Mouse (Mus musculus) intestine, postnatal 0 days (tissue): ENCODE measurements around the gene Syk. TPM values are rescaled to one million over a fixed set of nuclear protein-coding genes. Genes with fewer than 3 reads are reported as not detected.

ENCODE experiments used
- ATAC-seq: fragments of 200-750 bp; cut with Nextera tagmentation; 2 replicates; pipeline ENCODE4 v1.8.0; 2017; ENCODE audit warnings: mild to moderate bottlenecking, moderate TSS enrichment, moderate library complexity
- H3K27ac ChIP-seq: fragments of 300-500 bp; sonication (generic); 2 replicates; pipeline ENCODE4 v1.5.1; 2014; ENCODE audit warnings: mild to moderate bottlenecking, low read depth, low read length, moderate library complexity
- H3K27me3 ChIP-seq: fragments of 300-500 bp; sonication (generic); replicated peaks from 2 replicates; pipeline ENCODE4 v1.6.1; 2014; ENCODE audit warnings: low read length, mixed read lengths; ENCODE audit not compliant: control insufficient read depth, insufficient read depth
- H3K36me3 ChIP-seq: fragments of 300-500 bp; sonication (generic); 2 replicates; pipeline ENCODE4 v1.6.1; 2014; ENCODE audit warnings: mild to moderate bottlenecking, moderate library complexity; ENCODE audit not compliant: control insufficient read depth, insufficient read depth
- H3K4me1 ChIP-seq: fragments of 300-500 bp; sonication (generic); replicated peaks from 2 replicates; pipeline ENCODE4 v1.6.1; 2014; ENCODE audit warnings: antibody characterized with exemption, low read length, mixed read lengths; ENCODE audit not compliant: control insufficient read depth, insufficient read depth
- H3K4me2 ChIP-seq: fragments of 300-500 bp; sonication (generic); replicated peaks from 2 replicates; pipeline ENCODE4 v1.6.1; 2014; ENCODE audit warnings: low read depth, mild to moderate bottlenecking, moderate library complexity
- H3K4me3 ChIP-seq: fragments of 300-500 bp; sonication (generic); 2 replicates; pipeline ENCODE4 v1.5.1; 2014; ENCODE audit warnings: low read depth, low read length
- H3K9ac ChIP-seq: fragments of 300-500 bp; sonication (generic); 2 replicates; pipeline ENCODE4 v1.6.1; 2014; ENCODE audit warnings: mild to moderate bottlenecking, low read depth, low read length
- H3K9me3 ChIP-seq: fragments of 300-500 bp; sonication (generic); 2 replicates; pipeline ENCODE4 v1.6.1; 2016; ENCODE audit warnings: mixed run types; ENCODE audit not compliant: control insufficient read depth
- CTCF ChIP-seq: sonication (generic); IDR thresholded peaks from 2 replicates; pipeline ENCODE4 v1.5.1; 2016; ENCODE audit warnings: low read depth, mild to moderate bottlenecking, control low read depth, antibody characterized with exemption, moderate library complexity
- WGBS: fragments of 180-500 bp; shearing (Covaris S2); extraction: QIAGEN DNeasy Blood & Tissue Kit; methylation state at CpG from one replicate; pipeline ENCODE4 v1.1.7; 2014; 5-methylcytosine and 5-hydroxymethylcytosine counted together
- polyA plus RNA-seq: library from polyadenylated mRNA; unstranded; fragments of >200 nt; fragmentation: Nextera tagmentation; extraction: Ambion mirVana; gene quantifications from 2 replicates; pipeline ENCODE4 v1.2.1, GENCODE M21; 2015

Syk gene
- polyA plus RNA-seq, 1 experiment from 2014 or later = 2.0 TPM

- no peaks in the 10 kb centered on the region for H3K4me1 ChIP-seq
- H3K36me3 ChIP-seq = no peaks in the 10 kb centered on the region
- no peak overlapping the region for H3K4me2 ChIP-seq
- 71% methylated on average over 9 of the region's 9 CpGs for WGBS
- no peaks in the 10 kb centered on the region for H3K27me3 ChIP-seq
- no peak overlapping the region for H3K4me3 ChIP-seq
- H3K9me3 ChIP-seq = no peaks in the 10 kb centered on the region
- H3K9ac ChIP-seq = no peak overlapping the region
- no peak for TF ChIP-seq CTCF
- 0 out of 2 replicates have a peak, but pooled peaks have one; percentile 19 for ATAC-seq
- H3K27ac ChIP-seq = no peak overlapping the region
These were observed 10.2 kb upstream of the Syk start for GRCm38 (mm10) chr13:52572451-52573446.

GRCm38 (mm10) chr13:52574311-52574710 is 8.7 kb upstream of the Syk start:
- no peak overlapping the region for H3K4me3 ChIP-seq
- H3K9ac ChIP-seq = no peak overlapping the region
- no peaks in the 10 kb centered on the region for H3K4me1 ChIP-seq
- ATAC-seq = no peak
- 90% methylated on average over 2 of the region's 2 CpGs for WGBS
- H3K27ac ChIP-seq = no peak overlapping the region
- no peak overlapping the region for H3K4me2 ChIP-seq
- TF ChIP-seq CTCF = no peak
- no peaks in the 10 kb centered on the region for H3K27me3 ChIP-seq
- no peaks in the 10 kb centered on the region for H3K9me3 ChIP-seq
- no peaks in the 10 kb centered on the region for H3K36me3 ChIP-seq

GRCm38 (mm10) chr13:52575483-52575882 is 7.5 kb upstream of the Syk start:
- no peak for TF ChIP-seq CTCF
- 76% methylated on average over 6 of the region's 6 CpGs for WGBS
- no peaks in the 10 kb centered on the region for H3K27me3 ChIP-seq
- H3K4me2 ChIP-seq = no peak overlapping the region
- H3K27ac ChIP-seq = no peak overlapping the region
- no peaks in the 10 kb centered on the region for H3K4me1 ChIP-seq
- H3K9me3 ChIP-seq = no peaks in the 10 kb centered on the region
- H3K9ac ChIP-seq = no peak overlapping the region
- no peak for ATAC-seq
- H3K36me3 ChIP-seq = no peaks in the 10 kb centered on the region
- no peak overlapping the region for H3K4me3 ChIP-seq

GRCm38 (mm10) chr13:52576021-52576614 is 6.9 kb upstream of the Syk start:
- no peak for TF ChIP-seq CTCF
- no peak overlapping the region for H3K27ac ChIP-seq
- H3K36me3 ChIP-seq = no peaks in the 10 kb centered on the region
- H3K4me2 ChIP-seq = no peak overlapping the region
- WGBS = 56% methylated on average over 7 of the region's 7 CpGs
- no peak for ATAC-seq
- no peak overlapping the region for H3K4me3 ChIP-seq
- H3K4me1 ChIP-seq = no peaks in the 10 kb centered on the region
- H3K9me3 ChIP-seq = no peaks in the 10 kb centered on the region
- no peaks in the 10 kb centered on the region for H3K27me3 ChIP-seq
- H3K9ac ChIP-seq = no peak overlapping the region

- Histone ChIP-seq H3K27ac (no peak overlapping the region), H3K4me3 (no peak overlapping the region), H3K9ac (no peak overlapping the region), H3K4me2 (no peak overlapping the region), H3K9me3 (no peaks in the 10 kb centered on the region), H3K4me1 (no peaks in the 10 kb centered on the region), H3K27me3 (no peaks in the 10 kb centered on the region), H3K36me3 (no peaks in the 10 kb centered on the region)
- WGBS = 50% methylated on average over 10 of the region's 10 CpGs
- ATAC-seq = no peak
- no peak for TF ChIP-seq CTCF
These were observed 6.1 kb upstream of the Syk start for GRCm38 (mm10) chr13:52576841-52577240.

- H3K9me3 ChIP-seq = no peaks in the 10 kb centered on the region
- 63% methylated on average over 3 of the region's 3 CpGs for WGBS
These were observed 5.5 kb upstream of the Syk start for GRCm38 (mm10) chr13:52577326-52577920.

More at GRCm38 (mm10) chr13:52577326-52577920, 5.5 kb upstream of the Syk start:
- Histone ChIP-seq H3K4me1 (no peaks in the 10 kb centered on the region), H3K9ac (no peak overlapping the region), H3K4me3 (no peak overlapping the region), H3K36me3 (no peaks in the 10 kb centered on the region), H3K4me2 (no peak overlapping the region), H3K27ac (no peak overlapping the region), H3K27me3 (no peaks in the 10 kb centered on the region)
- ATAC-seq = no peak
- TF ChIP-seq CTCF = no peak
